Mouse (Mus musculus) bone marrow macrophage, adult 2 months (primary cell): ENCODE data around the gene Zfp984.

Experiments used
- CTCF ChIP-seq: IDR thresholded peaks from 2 replicates; pipeline ENCODE4 v1.5.1; 2012; ENCODE audit warnings: low read depth, mild to moderate bottlenecking, low read length, moderate library complexity
- POLR2A ChIP-seq: IDR thresholded peaks from 2 replicates; pipeline ENCODE4 v1.6.1; 2012; ENCODE audit warnings: mild to moderate bottlenecking, low read depth, low read length, borderline replicate concordance

- TF ChIP-seq CTCF (no peak), POLR2A (no peak)
Observed at GRCm38 (mm10) chr4:147814592-147815167, 5.1 kb upstream of the Zfp984 start.
